Mouse (Mus musculus) heart, embryonic 12.5 days (tissue): ENCODE measurements around the gene Ddrgk1. TPM values are rescaled to one million over a fixed set of nuclear protein-coding genes. Genes with fewer than 3 reads are reported as not detected.

Experiments
- ATAC-seq: fragments of 200-750 bp; cut with Nextera tagmentation; 2 replicates; pipeline ENCODE4 v1.8.0; 2017; ENCODE audit warnings: moderate TSS enrichment, moderate library complexity; ENCODE audit not compliant: insufficient number of reproducible peaks, low FRiP score
- H3K27ac ChIP-seq: fragments of 300-500 bp; sonication (generic); 2 replicates; pipeline ENCODE4 v1.5.1; 2016; ENCODE audit warnings: mild to moderate bottlenecking, moderate library complexity; ENCODE audit not compliant: poor library complexity, severe bottlenecking
- H3K27me3 ChIP-seq: fragments of 300-500 bp; sonication (generic); replicated peaks from 2 replicates; pipeline ENCODE4 v1.6.1; 2016; ENCODE audit warnings: mild to moderate bottlenecking, moderate library complexity
- H3K36me3 ChIP-seq: fragments of 300-500 bp; sonication (generic); 2 replicates; pipeline ENCODE4 v1.6.1; 2016; ENCODE audit warnings: mild to moderate bottlenecking, moderate library complexity
- H3K4me1 ChIP-seq: fragments of 300-500 bp; sonication (generic); replicated peaks from 2 replicates; pipeline ENCODE4 v1.6.1; 2016; ENCODE audit warnings: mild to moderate bottlenecking
- H3K4me2 ChIP-seq: fragments of 300-500 bp; sonication (generic); 2 replicates; pipeline ENCODE4 v1.6.1; 2016; ENCODE audit warnings: mild to moderate bottlenecking, moderate library complexity
- H3K4me3 ChIP-seq: fragments of 300-500 bp; sonication (generic); 2 replicates; pipeline ENCODE4 v1.5.1; 2016; ENCODE audit warnings: mild to moderate bottlenecking
- H3K9ac ChIP-seq: fragments of 300-500 bp; sonication (generic); 2 replicates; pipeline ENCODE4 v1.6.1; 2016; ENCODE audit warnings: mild to moderate bottlenecking, moderate library complexity
- H3K9me3 ChIP-seq: fragments of 300-500 bp; sonication (generic); replicated peaks from 2 replicates; pipeline ENCODE4 v1.6.1; 2016; ENCODE audit warnings: mild to moderate bottlenecking, moderate library complexity
- WGBS: fragments of 180-500 bp; shearing (Covaris S2); methylation state at CpG from one replicate; pipeline ENCODE4 v1.1.7; 2016; 5-methylcytosine and 5-hydroxymethylcytosine counted together
- polyA plus RNA-seq: library from polyadenylated mRNA; unstranded; fragments of >200 nt; fragmentation: Nextera tagmentation; extraction: Ambion mirVana; gene quantifications from 2 replicates; pipeline ENCODE4 v1.2.1, GENCODE M21; 2016

The Ddrgk1 gene
- polyA plus RNA-seq, 1 experiment from 2014 or later, result 44.5 TPM

DNA sequence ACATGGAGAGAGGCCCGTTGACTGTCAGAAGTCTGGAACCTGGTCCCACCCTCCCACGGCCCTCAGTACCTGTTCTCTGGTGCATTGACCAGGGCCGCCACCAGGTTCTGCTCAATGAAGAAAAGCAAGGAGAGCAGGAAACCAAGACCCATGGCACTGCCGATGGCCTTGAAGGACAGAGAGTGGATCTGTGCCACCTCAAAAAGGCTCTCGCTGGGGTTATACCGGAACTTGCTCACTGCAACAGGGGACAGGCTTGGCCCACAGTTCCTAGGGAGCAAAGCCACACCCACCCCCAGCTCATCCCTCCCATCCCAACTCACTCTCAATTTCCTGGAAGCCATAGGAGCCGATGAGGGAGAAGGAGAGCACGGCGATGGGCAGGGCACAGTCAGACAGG, 21.0 kb upstream of the Ddrgk1 start:
- no peak for ATAC-seq
- no peak overlapping the region for H3K9ac ChIP-seq
- no peaks in the 10 kb centered on the region for H3K9me3 ChIP-seq
- H3K4me3 ChIP-seq, result no peak overlapping the region
- no peaks in the 10 kb centered on the region for H3K4me1 ChIP-seq
- 84% methylated on average over 9 of the region's 9 CpGs for WGBS
- H3K27me3 ChIP-seq, result no peaks in the 10 kb centered on the region
- no peak overlapping the region for H3K27ac ChIP-seq
- peaks cover 38% of the 10 kb centered on the region for H3K36me3 ChIP-seq
- H3K4me2 ChIP-seq, result no peak overlapping the region

DNA sequence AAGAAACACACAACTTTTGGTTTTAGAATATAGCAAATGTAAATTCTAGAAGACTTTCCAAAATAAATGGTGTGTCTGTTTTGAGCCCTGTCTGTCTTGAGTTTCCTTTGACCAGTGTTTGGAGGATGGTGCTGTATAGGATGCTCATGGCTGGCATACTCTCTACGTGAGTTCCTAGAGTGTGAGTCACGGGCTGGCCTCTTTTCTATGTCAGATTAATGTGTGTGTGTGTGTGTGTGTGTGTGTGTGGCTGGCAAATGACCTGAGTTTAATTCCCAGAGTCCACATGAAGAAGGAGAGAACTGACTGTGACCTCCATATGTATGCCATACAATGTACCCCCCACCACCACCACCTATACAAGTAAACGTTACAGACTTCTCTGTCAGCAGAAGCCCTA, 17.1 kb upstream of the Ddrgk1 start:
- Histone ChIP-seq H3K4me3 (no peak overlapping the region), H3K4me1 (no peaks in the 10 kb centered on the region), H3K27me3 (no peaks in the 10 kb centered on the region), H3K4me2 (no peak overlapping the region), H3K36me3 (peaks cover 76% of the 10 kb centered on the region), H3K9ac (no peak overlapping the region), H3K27ac (no peak overlapping the region), H3K9me3 (no peaks in the 10 kb centered on the region)
- WGBS, result 85% methylated on average over 3 of the region's 3 CpGs
- no peak for ATAC-seq

DNA sequence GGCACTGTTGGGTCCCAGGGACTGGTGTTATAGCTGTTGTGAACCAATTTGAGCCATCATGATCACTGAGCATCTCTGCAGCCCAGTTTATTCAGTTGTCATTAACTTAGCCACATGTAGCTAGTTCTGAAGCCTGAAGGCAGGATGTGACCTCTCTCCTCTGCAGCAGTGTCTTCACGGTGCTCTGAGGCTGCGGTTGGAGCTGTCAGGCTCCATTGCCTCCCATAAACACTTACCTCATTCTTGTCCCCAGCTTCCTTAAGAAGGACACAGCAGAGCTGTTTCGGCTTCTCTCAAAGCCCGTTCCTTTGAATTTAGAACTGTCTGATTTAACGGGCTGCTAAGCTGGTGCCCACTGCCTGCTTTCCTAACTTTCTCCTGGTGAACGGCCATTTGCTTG, 15.4 kb upstream of the Ddrgk1 start:
- no peak for ATAC-seq
- H3K36me3 ChIP-seq, result peaks cover 87% of the 10 kb centered on the region
- 90% methylated on average over 6 of the region's 6 CpGs for WGBS

GRCm38 (mm10) chr2:130679154-130679553, 14.7 kb upstream of the Ddrgk1 start:
- H3K9me3 ChIP-seq, result no peaks in the 10 kb centered on the region
- no peaks in the 10 kb centered on the region for H3K4me1 ChIP-seq
- H3K4me2 ChIP-seq, result no peak overlapping the region
- H3K36me3 ChIP-seq, result peaks cover 92% of the 10 kb centered on the region
- H3K4me3 ChIP-seq, result no peak overlapping the region
- H3K9ac ChIP-seq, result no peak overlapping the region
- H3K27me3 ChIP-seq, result no peaks in the 10 kb centered on the region
- no peak overlapping the region for H3K27ac ChIP-seq
- no peak for ATAC-seq
- 93% methylated on average over 12 of the region's 12 CpGs for WGBS

More for the DNA sequence above, 15.4 kb upstream of the Ddrgk1 start:
- Histone ChIP-seq H3K4me2 (no peak overlapping the region), H3K4me3 (no peak overlapping the region), H3K9ac (no peak overlapping the region), H3K9me3 (no peaks in the 10 kb centered on the region), H3K27ac (no peak overlapping the region), H3K4me1 (no peaks in the 10 kb centered on the region), H3K27me3 (no peaks in the 10 kb centered on the region)

GRCm38 (mm10) chr2:130677211-130677610, 12.8 kb upstream of the Ddrgk1 start:
- WGBS, result 77% methylated on average over 10 of the region's 10 CpGs

GRCm38 (mm10) chr2:130667559-130667958, 3.1 kb upstream of the Ddrgk1 start, which contains the start of gene Itpa:
TSS of gene Itpa (plus strand) at chr2:130667610.
- Histone ChIP-seq H3K4me3 (peak within 1 kb of the TSS; percentile 79), H3K4me1 (peaks cover 23% of the 10 kb centered on the region), H3K27ac (peak within 1 kb of the TSS; percentile 40; the same call in 1 of the 2 replicates), H3K9me3 (no peaks in the 10 kb centered on the region), H3K27me3 (no peaks in the 10 kb centered on the region), H3K36me3 (peaks cover 14% of the 10 kb centered on the region), H3K9ac (peak within 1 kb of the TSS; percentile 79), H3K4me2 (peak within 1 kb of the TSS; percentile 72)
- WGBS, result under 1% methylated on average over 31 of the region's 31 CpGs
- peak; percentile 74 for ATAC-seq

More at GRCm38 (mm10) chr2:130677211-130677610, 12.8 kb upstream of the Ddrgk1 start:
- H3K4me1 ChIP-seq, result no peaks in the 10 kb centered on the region
- H3K4me2 ChIP-seq, result no peak overlapping the region
- no peaks in the 10 kb centered on the region for H3K9me3 ChIP-seq
- no peak overlapping the region for H3K27ac ChIP-seq
- peaks cover 96% of the 10 kb centered on the region for H3K36me3 ChIP-seq
- H3K9ac ChIP-seq, result no peak overlapping the region
- H3K4me3 ChIP-seq, result no peak overlapping the region
- ATAC-seq, result no peak
- H3K27me3 ChIP-seq, result no peaks in the 10 kb centered on the region

DNA sequence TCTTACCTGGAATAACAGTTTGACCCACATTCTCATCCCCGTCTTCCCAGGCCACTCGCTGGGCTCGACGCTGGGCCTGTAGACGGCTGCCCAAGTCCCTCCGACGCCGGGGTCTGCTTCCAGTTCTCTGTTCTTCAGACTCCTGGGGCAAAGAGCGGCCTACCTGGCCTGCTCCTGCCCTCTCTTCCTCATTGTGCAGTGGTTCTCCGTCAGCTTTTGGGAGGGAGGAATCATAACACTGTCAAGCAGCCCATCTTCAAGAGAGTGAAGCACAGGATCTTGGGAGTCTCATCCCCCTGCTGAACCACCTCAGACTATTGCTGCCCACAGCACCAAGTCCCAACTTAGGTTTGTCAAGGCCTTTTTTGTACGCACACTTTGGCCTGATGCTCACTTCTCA, 1.1 kb downstream of the Ddrgk1 start:
- Histone ChIP-seq H3K27me3 (no peaks in the 10 kb centered on the region), H3K36me3 (peaks cover 41% of the 10 kb centered on the region), H3K4me2 (peak overlapping the region; percentile 69), H3K9me3 (no peaks in the 10 kb centered on the region), H3K4me1 (peaks cover 21% of the 10 kb centered on the region), H3K4me3 (peak overlapping the region; percentile 60), H3K9ac (peak overlapping the region; percentile 81), H3K27ac (no peak overlapping the region)
- no peak for ATAC-seq
- 86% methylated on average over 11 of the region's 11 CpGs for WGBS

- peaks cover 88% of the 10 kb centered on the region for H3K36me3 ChIP-seq
- H3K27ac ChIP-seq, result no peak overlapping the region
- H3K4me3 ChIP-seq, result no peak overlapping the region
- no peak overlapping the region for H3K9ac ChIP-seq
- H3K9me3 ChIP-seq, result no peaks in the 10 kb centered on the region
- no peaks in the 10 kb centered on the region for H3K27me3 ChIP-seq
- 95% methylated on average over 10 of the region's 10 CpGs for WGBS
- peaks cover 6% of the 10 kb centered on the region for H3K4me1 ChIP-seq
- no peak overlapping the region for H3K4me2 ChIP-seq
- ATAC-seq, result no peak
These were observed 5.9 kb downstream of the Ddrgk1 start for GRCm38 (mm10) chr2:130658530-130658929.

- Histone ChIP-seq H3K27ac (no peak overlapping the region), H3K36me3 (peaks cover 96% of the 10 kb centered on the region), H3K9me3 (no peaks in the 10 kb centered on the region), H3K27me3 (no peaks in the 10 kb centered on the region), H3K4me2 (no peak overlapping the region), H3K9ac (no peak overlapping the region), H3K4me1 (no peaks in the 10 kb centered on the region), H3K4me3 (no peak overlapping the region)
- ATAC-seq, result no peak
- WGBS, result 82% methylated on average over 6 of the region's 6 CpGs
These were observed 6.9 kb downstream of the Ddrgk1 start for GRCm38 (mm10) chr2:130657541-130657940.

GRCm38 (mm10) chr2:130656536-130656935, 7.9 kb downstream of the Ddrgk1 start:
- Histone ChIP-seq H3K9ac (no peak overlapping the region), H3K27me3 (no peaks in the 10 kb centered on the region), H3K4me1 (no peaks in the 10 kb centered on the region), H3K36me3 (peaks cover 91% of the 10 kb centered on the region), H3K4me3 (no peak overlapping the region), H3K4me2 (no peak overlapping the region), H3K27ac (no peak overlapping the region), H3K9me3 (no peaks in the 10 kb centered on the region)
- 92% methylated on average over 9 of the region's 9 CpGs for WGBS
- ATAC-seq, result no peak

- ATAC-seq, result peak; percentile 71; the same call in 1 of the 2 replicates
- H3K4me3 ChIP-seq, result no peak overlapping the region
- H3K4me1 ChIP-seq, result no peaks in the 10 kb centered on the region
- H3K27ac ChIP-seq, result no peak overlapping the region
- H3K36me3 ChIP-seq, result peaks cover 89% of the 10 kb centered on the region
- H3K9ac ChIP-seq, result no peak overlapping the region
- H3K27me3 ChIP-seq, result no peaks in the 10 kb centered on the region
- no peak overlapping the region for H3K4me2 ChIP-seq
- 79% methylated on average over 6 of the region's 6 CpGs for WGBS
- no peaks in the 10 kb centered on the region for H3K9me3 ChIP-seq
These were observed 8.7 kb downstream of the Ddrgk1 start for GRCm38 (mm10) chr2:130655660-130656339.

DNA sequence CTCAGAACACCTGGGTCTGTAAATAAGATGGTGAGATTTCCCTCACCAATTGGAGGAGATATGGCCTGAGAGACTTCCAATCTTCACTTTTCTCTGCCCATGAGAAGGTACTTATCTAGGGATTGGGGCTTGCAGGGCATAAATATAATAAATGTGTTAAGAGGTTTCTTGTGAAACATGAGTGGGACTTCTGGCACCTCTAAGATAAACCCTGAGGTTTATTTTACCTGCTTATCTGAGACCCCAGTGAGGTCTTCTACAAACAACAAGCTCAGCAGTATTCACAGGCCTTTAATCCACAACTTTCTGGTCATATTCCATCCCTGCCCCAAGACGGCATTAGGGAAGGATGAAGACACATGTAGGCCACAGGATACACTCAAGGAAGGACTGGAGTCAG, 10.7 kb downstream of the Ddrgk1 start:
- H3K27ac ChIP-seq, result no peak overlapping the region
- H3K4me3 ChIP-seq, result no peak overlapping the region
- WGBS, result 69% methylated on average over 1 of the region's 1 CpGs
- H3K4me2 ChIP-seq, result no peak overlapping the region
- H3K36me3 ChIP-seq, result peaks cover 82% of the 10 kb centered on the region
- no peaks in the 10 kb centered on the region for H3K9me3 ChIP-seq
- H3K27me3 ChIP-seq, result no peaks in the 10 kb centered on the region
- H3K9ac ChIP-seq, result no peak overlapping the region
- ATAC-seq, result no peak
- no peaks in the 10 kb centered on the region for H3K4me1 ChIP-seq
